Mouse (Mus musculus): ENCODE data around the gene Olfr10.
"Not testable (repeated sequence)": the region's sequence is repeated elsewhere in the genome, so short reads cannot be mapped to it uniquely, and the experiment has no call there.

Olfr10 gene

DNA sequence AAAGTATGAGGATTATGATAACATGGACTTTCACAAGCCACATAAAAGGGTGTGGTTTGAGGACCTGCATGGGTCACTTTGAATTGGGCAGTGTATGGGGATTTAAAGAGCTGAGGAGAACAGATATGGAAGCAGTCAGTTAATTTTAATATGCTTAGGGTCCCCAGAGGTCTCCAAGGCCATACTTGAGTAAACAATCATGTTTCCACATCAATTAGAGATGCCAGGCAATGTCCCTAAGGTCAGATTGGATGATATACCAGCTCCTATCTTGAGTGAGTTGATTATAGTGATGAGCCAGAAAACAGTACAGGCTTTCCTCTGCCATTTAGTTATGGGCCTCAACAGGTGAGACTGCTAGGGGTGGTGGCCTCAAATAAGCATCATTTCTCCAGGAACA lies at the start of gene Olfr10:
Gene Olfr10, plus strand, starts transcription at position 301 of the 400 bp plus-strand sequence.
- DNase-seq (ENCODE audit: low read depth, low spot score) = no peak

DNA sequence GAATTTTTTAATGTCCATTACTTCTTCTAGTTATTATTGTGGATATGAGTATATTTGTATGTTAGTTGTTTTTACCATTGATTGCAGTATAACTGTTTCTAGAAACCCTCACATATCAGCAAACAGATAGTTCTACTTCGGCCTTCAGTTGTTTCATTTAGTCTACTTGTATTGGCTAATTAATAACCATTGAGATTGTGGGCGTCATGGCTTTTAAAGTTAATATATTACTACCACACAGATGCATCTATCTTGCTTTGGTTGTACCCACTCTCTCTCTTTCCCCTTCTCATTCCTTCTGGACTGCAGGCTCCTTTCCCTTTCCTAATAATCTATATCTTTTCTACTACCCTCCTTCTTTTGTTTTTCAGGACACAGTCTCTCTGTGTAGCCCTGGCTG lies 45.2 kb upstream of the Olfr10 start:
- DNase-seq (ENCODE audit: low read depth, low spot score) = no peak

GRCm38 (mm10) chr11:49259829-49260228 lies 44.7 kb upstream of the Olfr10 start:
- DNase-seq (ENCODE audit: low read depth, low spot score) = no peak

GRCm38 (mm10) chr11:49260598-49261312 lies 43.8 kb upstream of the Olfr10 start:
- DNase-seq (ENCODE audit: low read depth, low spot score) = no peak

GRCm38 (mm10) chr11:49261313-49261855 lies 43.2 kb upstream of the Olfr10 start:
- no peak for DNase-seq (ENCODE audit: low read depth, low spot score)

GRCm38 (mm10) chr11:49262286-49262685 lies 42.3 kb upstream of the Olfr10 start:
- DNase-seq (ENCODE audit: low read depth, low spot score) = no peak

- no peak for DNase-seq (ENCODE audit: low read depth, low spot score)
Measured at GRCm38 (mm10) chr11:49263149-49263548, 41.4 kb upstream of the Olfr10 start.

- no peak for DNase-seq (ENCODE audit: low read depth, low spot score)
Measured at GRCm38 (mm10) chr11:49264081-49264480, 40.5 kb upstream of the Olfr10 start.

GRCm38 (mm10) chr11:49264622-49265021 lies 39.9 kb upstream of the Olfr10 start:
- no peak for DNase-seq (ENCODE audit: low read depth, low spot score)

DNA sequence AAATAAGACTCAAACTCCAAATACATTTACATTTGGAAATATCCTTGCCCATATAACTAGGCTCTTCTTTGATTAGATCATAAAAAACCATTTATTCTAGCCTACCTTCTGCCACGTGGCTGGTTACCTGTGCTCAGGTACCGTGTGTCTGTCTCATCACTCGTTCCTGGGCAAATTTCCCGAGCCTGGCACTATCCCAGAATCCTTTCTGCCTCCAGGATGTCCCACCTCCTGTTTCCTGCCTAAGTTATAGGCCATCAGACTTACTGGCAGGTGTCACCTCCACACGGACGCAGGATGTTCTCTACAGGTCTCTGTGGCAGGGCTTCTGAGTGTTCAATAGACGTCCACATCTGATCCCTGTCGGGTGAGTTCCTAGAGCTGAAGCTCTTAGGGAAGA lies 39.4 kb upstream of the Olfr10 start:
- no peak for DNase-seq (ENCODE audit: low read depth, low spot score)

DNA sequence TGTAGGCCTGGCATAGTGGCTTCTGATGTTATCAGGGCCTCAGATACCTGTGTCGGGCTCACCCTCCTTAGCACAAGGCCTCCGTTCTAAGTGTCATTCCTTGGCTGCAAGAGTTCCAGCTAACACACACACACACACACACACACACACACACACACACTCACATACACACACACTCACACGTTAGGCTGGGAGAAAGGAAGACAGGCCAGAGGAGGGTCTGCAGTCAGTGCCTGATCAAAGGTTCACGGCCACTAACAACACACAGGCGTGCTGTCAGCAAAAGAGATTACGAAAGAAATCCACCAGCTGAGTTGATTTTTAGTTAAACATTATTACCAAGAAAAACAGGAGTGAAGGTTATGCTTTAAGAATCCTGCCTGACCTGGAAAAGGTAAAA lies 37.9 kb upstream of the Olfr10 start:
- no peak for DNase-seq (ENCODE audit: low read depth, low spot score)

GRCm38 (mm10) chr11:49267316-49267715 lies 37.2 kb upstream of the Olfr10 start:
- DNase-seq (ENCODE audit: low read depth, low spot score) = no peak

- DNase-seq (ENCODE audit: low read depth, low spot score) = no peak
Measured at GRCm38 (mm10) chr11:49267970-49268579, 36.5 kb upstream of the Olfr10 start.

DNA sequence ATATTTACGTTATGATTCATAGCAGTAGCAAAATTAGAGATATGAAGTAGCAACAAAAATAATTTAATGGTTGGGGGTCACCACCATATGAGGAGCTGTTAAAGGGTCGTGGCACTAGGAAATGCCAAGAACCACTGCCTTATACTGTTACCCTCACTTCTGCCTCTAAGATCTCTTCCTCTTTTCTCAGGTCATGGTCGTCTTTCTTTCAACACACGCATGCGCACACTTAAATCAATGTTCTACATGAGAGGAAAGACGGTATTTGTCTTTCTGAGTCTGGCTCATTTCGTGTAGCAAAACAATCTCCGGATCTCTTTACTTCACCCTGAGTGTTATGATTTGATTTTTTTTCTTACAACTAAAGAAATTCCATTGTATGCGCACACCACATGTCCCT lies 34.8 kb upstream of the Olfr10 start:
- DNase-seq (ENCODE audit: low read depth, low spot score) = no peak

DNA sequence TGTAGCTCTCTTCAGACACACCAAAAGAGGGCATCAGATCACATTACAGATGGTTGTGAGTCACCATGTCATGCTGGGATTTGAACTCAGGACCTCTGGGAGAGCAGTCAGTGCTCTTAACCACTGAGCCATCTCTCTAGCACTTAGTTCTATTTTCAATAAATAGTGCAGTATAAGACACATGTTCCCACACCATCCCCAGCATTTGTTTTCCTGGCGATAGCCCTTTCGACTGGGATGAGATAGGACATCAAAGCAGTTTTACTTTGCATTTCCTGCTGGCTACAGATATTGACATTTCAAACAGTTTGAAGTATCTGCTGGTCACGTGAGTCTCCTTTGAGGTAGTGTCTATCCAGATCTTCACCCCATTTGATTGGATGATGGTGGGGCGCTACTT lies 34.2 kb upstream of the Olfr10 start:
- DNase-seq (ENCODE audit: low read depth, low spot score) = no peak

- no peak for DNase-seq (ENCODE audit: low read depth, low spot score)
Measured at GRCm38 (mm10) chr11:49271334-49271733, 33.2 kb upstream of the Olfr10 start.

DNA sequence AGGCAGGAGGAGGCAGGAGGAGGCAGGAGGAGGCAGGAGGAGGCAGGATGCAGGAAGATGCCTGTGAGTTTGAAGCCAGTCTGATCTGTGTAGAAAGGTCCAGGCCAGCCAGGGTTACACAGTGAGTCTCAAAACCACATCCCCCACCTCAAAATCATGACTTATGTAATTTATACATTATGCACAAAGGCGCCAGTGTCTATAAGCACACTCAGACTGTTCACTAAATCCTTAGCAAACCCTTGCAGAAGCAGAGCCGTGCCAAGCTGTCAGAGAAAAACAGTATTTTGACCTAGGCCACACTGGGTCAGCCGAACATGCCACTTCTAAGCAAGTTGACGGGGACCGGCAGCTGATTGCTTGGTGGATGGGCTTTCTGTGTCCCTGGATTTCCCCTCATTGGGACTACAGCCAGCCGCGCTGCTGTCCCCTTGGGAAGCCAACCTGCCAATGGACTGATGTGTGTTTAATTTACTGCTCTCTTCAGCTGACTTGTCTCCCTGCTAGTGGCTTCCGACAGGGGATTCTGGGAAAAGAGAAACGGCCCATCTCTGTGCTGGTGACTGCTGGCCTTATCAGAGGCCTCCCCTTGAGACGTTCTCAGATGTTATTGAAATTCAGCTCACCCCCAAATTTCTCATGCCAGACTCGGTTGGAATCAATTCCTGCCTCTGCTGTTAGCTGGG lies 30.6 kb upstream of the Olfr10 start:
- DNase-seq (ENCODE audit: low read depth, low spot score) = no peak

GRCm38 (mm10) chr11:49278222-49278621 lies 26.3 kb upstream of the Olfr10 start, which contains the start of gene Olfr1393:
Gene Olfr1393, plus strand, starts transcription at chr11:49278304.
- no peak for DNase-seq (ENCODE audit: low read depth, low spot score)

DNA sequence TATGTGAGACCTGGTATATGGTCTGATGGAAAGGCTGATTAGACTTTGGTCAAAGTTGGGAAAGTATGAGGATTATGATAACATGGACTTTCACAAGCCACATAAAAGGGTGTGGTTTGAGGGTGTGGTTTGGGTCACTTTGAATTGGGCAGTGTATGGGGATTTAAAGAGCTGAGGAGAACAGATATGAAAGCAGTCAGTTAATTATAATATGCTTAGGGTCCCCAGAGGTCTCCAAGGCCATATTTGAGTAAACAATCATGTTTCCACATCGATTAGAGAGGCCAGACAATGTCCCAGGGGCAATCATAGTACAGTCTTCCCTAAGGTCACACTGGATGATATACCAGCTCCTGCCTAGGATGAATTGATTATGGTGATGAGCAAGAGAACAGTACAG lies 19.6 kb upstream of the Olfr10 start, which contains the start of gene Olfr1392:
Gene Olfr1392, plus strand, starts transcription at position 301 of the 400 bp plus-strand sequence.
- DNase-seq (ENCODE audit: low read depth, low spot score) = not testable (repeated sequence)

- DNase-seq (ENCODE audit: low read depth, low spot score) = no peak
Measured at GRCm38 (mm10) chr11:49287251-49287650, 17.3 kb upstream of the Olfr10 start.

DNA sequence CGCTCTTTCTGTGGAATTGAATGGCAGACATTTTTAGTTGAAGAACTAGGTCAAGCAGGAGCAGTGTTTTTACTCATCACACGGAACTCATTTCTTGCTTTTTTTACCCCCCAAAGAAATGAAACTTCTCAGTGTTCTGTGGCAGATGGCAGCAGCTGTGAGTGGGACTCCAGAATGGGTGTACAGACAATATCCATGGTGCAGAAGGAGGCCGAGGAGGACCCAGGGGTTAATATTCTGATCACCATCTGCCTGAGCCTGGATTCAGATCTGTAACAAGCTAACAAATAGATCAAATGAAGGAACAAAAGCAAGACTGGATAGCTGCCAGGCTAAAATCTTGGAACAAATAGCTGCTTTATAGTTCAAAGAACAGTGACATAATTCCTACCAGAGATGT lies 11.8 kb upstream of the Olfr10 start:
- no peak for DNase-seq (ENCODE audit: low read depth, low spot score)

GRCm38 (mm10) chr11:49308547-49308946 lies 4.0 kb downstream of the Olfr10 start:
- not testable (repeated sequence) for DNase-seq (ENCODE audit: low read depth, low spot score)
